Mouse (Mus musculus) right cerebral cortex, postnatal 10 days (tissue): Measurements from ENCODE around the gene Pvalb.

Experiments used
- DNase-seq, 2 experiments: peaks; one replicate each; pipeline ENCODE4 v3.0.0; 2021; ENCODE audit warnings: low spot score in 2 of 2

Gene Pvalb

GRCm38 (mm10) chr15:78206312-78206711 lies at the start of gene Pvalb:
Gene Pvalb (minus strand): TSS chr15:78206400.
- DNase-seq = no peak

- DNase-seq = peak; percentile 74 to 79
Measured at GRCm38 (mm10) chr15:78254751-78255150, 48.6 kb upstream of the Pvalb start.

GRCm38 (mm10) chr15:78248410-78248809 lies 42.2 kb upstream of the Pvalb start:
- DNase-seq = no peak

- no peak for DNase-seq
Measured at GRCm38 (mm10) chr15:78247659-78248058, 41.5 kb upstream of the Pvalb start.

GRCm38 (mm10) chr15:78246143-78247116 lies 40.2 kb upstream of the Pvalb start:
- no peak for DNase-seq

- DNase-seq = peak; percentile 42 to 47
Measured at GRCm38 (mm10) chr15:78244695-78245492, 38.7 kb upstream of the Pvalb start, which contains the start of gene Ncf4. Gene Ncf4 (plus strand): TSS chr15:78244801.

GRCm38 (mm10) chr15:78243774-78244173 lies 37.6 kb upstream of the Pvalb start:
- peak; percentile 75 for DNase-seq

- no peak for DNase-seq
Measured at GRCm38 (mm10) chr15:78243061-78243460, 36.9 kb upstream of the Pvalb start.

GRCm38 (mm10) chr15:78241335-78241734 lies 35.1 kb upstream of the Pvalb start:
- peak in 1 of 2 experiments; percentile 41 for DNase-seq

- no peak for DNase-seq
Measured at GRCm38 (mm10) chr15:78239956-78240617, 33.9 kb upstream of the Pvalb start.

- DNase-seq = peak in 1 of 2 experiments; percentile 66
Measured at GRCm38 (mm10) chr15:78239453-78239852, 33.3 kb upstream of the Pvalb start.

GRCm38 (mm10) chr15:78234823-78235509 lies 28.8 kb upstream of the Pvalb start:
- no peak for DNase-seq

- no peak for DNase-seq
Measured at GRCm38 (mm10) chr15:78231346-78232331, 25.4 kb upstream of the Pvalb start.

- DNase-seq = no peak
Measured at GRCm38 (mm10) chr15:78227816-78228215, 21.6 kb upstream of the Pvalb start.

- no peak for DNase-seq
Measured at GRCm38 (mm10) chr15:78215269-78215668, 9.1 kb upstream of the Pvalb start.

GRCm38 (mm10) chr15:78211367-78211766 lies 5.2 kb upstream of the Pvalb start:
- DNase-seq = no peak

GRCm38 (mm10) chr15:78210203-78210602 lies 4.0 kb upstream of the Pvalb start:
- no peak for DNase-seq

- peak; percentile 45 to 68 for DNase-seq
Measured at GRCm38 (mm10) chr15:78205192-78205591, 1.0 kb downstream of the Pvalb start.

- DNase-seq = peak; percentile 68 to 75
Measured at GRCm38 (mm10) chr15:78204053-78204847, 1.9 kb downstream of the Pvalb start.
